Mouse (Mus musculus) E14TG2a.4 (cell line): ENCODE data around the gene Iqcf1.
A peak's percentile ranks its signal among the peaks of the same experiment; 100 is the strongest.

Experiments used
- H3K27me3 ChIP-seq: 2 replicates; pipeline ENCODE4 v1.6.1; 2014; ENCODE audit warnings: low read length, control low read depth; ENCODE audit not compliant: insufficient read depth
- H3K36me3 ChIP-seq: 2 replicates; pipeline ENCODE4 v1.6.1; 2014; ENCODE audit warnings: low read length, control low read depth; ENCODE audit not compliant: insufficient read depth
- H3K4me1 ChIP-seq: replicated peaks from 2 replicates; pipeline ENCODE4 v1.6.1; 2014; ENCODE audit warnings: low read depth, low read length, control low read depth
- H3K4me3 ChIP-seq: replicated peaks from 2 replicates; pipeline ENCODE4 v1.5.1; 2014; ENCODE audit warnings: mild to moderate bottlenecking, low read length
- H3K9me3 ChIP-seq: 2 replicates; pipeline ENCODE4 v1.6.1; 2014; ENCODE audit warnings: low read length, control low read depth
- CTCF ChIP-seq: conservative IDR thresholded peaks from 2 replicates; pipeline ENCODE4 v1.5.1; 2014; ENCODE audit warnings: low read length
- NANOG ChIP-seq: IDR thresholded peaks from 2 replicates; pipeline ENCODE4 v1.6.1; 2014; ENCODE audit warnings: borderline replicate concordance, low read length, mixed read lengths
- POU5F1 ChIP-seq: IDR thresholded peaks from 2 replicates; pipeline ENCODE4 v1.6.1; 2014; ENCODE audit warnings: low read length, borderline replicate concordance

Gene Iqcf1

GRCm38 (mm10) chr9:106454888-106455681 is 44.7 kb upstream of the Iqcf1 start:
- TF ChIP-seq NANOG (no peak), CTCF (no peak), POU5F1 (no peak)
- Histone ChIP-seq H3K27me3 (no peaks in the 10 kb centered on the region), H3K4me1 (peaks cover 88% of the 10 kb centered on the region), H3K36me3 (peaks cover 40% of the 10 kb centered on the region), H3K4me3 (peak overlapping the region; percentile 84), H3K9me3 (no peaks in the 10 kb centered on the region)

GRCm38 (mm10) chr9:106456325-106457162 is 43.2 kb upstream of the Iqcf1 start:
- Histone ChIP-seq H3K9me3 (no peaks in the 10 kb centered on the region), H3K4me1 (peaks cover 86% of the 10 kb centered on the region)

GRCm38 (mm10) chr9:106457163-106457559 is 42.6 kb upstream of the Iqcf1 start:
- peak overlapping the region; percentile 84 for H3K4me3 ChIP-seq
- peaks cover 86% of the 10 kb centered on the region for H3K4me1 ChIP-seq
- no peaks in the 10 kb centered on the region for H3K27me3 ChIP-seq
- no peak for TF ChIP-seq POU5F1
- TF ChIP-seq NANOG = no peak
- no peak for TF ChIP-seq CTCF
- H3K36me3 ChIP-seq = peaks cover 60% of the 10 kb centered on the region
- H3K9me3 ChIP-seq = no peaks in the 10 kb centered on the region

More at GRCm38 (mm10) chr9:106456325-106457162, 43.2 kb upstream of the Iqcf1 start:
- no peak for TF ChIP-seq NANOG
- no peak for TF ChIP-seq CTCF
- no peak for TF ChIP-seq POU5F1
- Histone ChIP-seq H3K27me3 (no peaks in the 10 kb centered on the region), H3K4me3 (peak overlapping the region; percentile 84), H3K36me3 (peaks cover 53% of the 10 kb centered on the region)

GRCm38 (mm10) chr9:106457920-106458319 is 41.8 kb upstream of the Iqcf1 start:
- TF ChIP-seq CTCF = no peak
- no peak for TF ChIP-seq POU5F1
- TF ChIP-seq NANOG = no peak
- Histone ChIP-seq H3K27me3 (no peaks in the 10 kb centered on the region), H3K4me3 (peak overlapping the region; percentile 84; the same call in 1 of the 2 replicates), H3K9me3 (no peaks in the 10 kb centered on the region), H3K36me3 (peaks cover 65% of the 10 kb centered on the region), H3K4me1 (peaks cover 84% of the 10 kb centered on the region)

- TF ChIP-seq POU5F1 (no peak), NANOG (no peak), CTCF (no peak)
- H3K9me3 ChIP-seq = no peaks in the 10 kb centered on the region
- H3K27me3 ChIP-seq = 0 out of 2 replicates have a peak, but pooled peaks cover 2% of the 10 kb centered on the region
- peaks cover 80% of the 10 kb centered on the region for H3K36me3 ChIP-seq
- peaks cover 92% of the 10 kb centered on the region for H3K4me1 ChIP-seq
- peak overlapping the region; percentile 51 for H3K4me3 ChIP-seq
Observed at GRCm38 (mm10) chr9:106459946-106460345, 39.8 kb upstream of the Iqcf1 start.

GRCm38 (mm10) chr9:106460401-106461025 is 39.3 kb upstream of the Iqcf1 start:
- no peaks in the 10 kb centered on the region for H3K9me3 ChIP-seq
- H3K4me1 ChIP-seq = peaks cover 87% of the 10 kb centered on the region
- H3K27me3 ChIP-seq = peaks cover 3% of the 10 kb centered on the region
- peaks cover 80% of the 10 kb centered on the region for H3K36me3 ChIP-seq
- H3K4me3 ChIP-seq = peak overlapping the region; percentile 51
- TF ChIP-seq NANOG (no peak), POU5F1 (no peak), CTCF (no peak)

- H3K4me3 ChIP-seq = no peak overlapping the region; the same call in 1 of the 2 replicates
- no peaks in the 10 kb centered on the region for H3K9me3 ChIP-seq
- H3K27me3 ChIP-seq = peaks cover 8% of the 10 kb centered on the region
- H3K36me3 ChIP-seq = peaks cover 80% of the 10 kb centered on the region
- peaks cover 87% of the 10 kb centered on the region for H3K4me1 ChIP-seq
- TF ChIP-seq CTCF = no peak
- no peak for TF ChIP-seq NANOG
- no peak for TF ChIP-seq POU5F1
Observed at GRCm38 (mm10) chr9:106461026-106461415, 38.7 kb upstream of the Iqcf1 start.
